Mouse (Mus musculus) forebrain, embryonic 14.5 days (tissue): Measurements from ENCODE around the gene Pde4d. TPM values are rescaled to one million over a fixed set of nuclear protein-coding genes. Genes with fewer than 3 reads are reported as not detected.

Source experiments
- ATAC-seq: fragments of 200-750 bp; cut with Nextera tagmentation; 2 replicates; pipeline ENCODE4 v1.8.0; 2017; ENCODE audit warnings: mild to moderate bottlenecking, moderate library complexity
- DNase-seq: peaks from one replicate; pipeline ENCODE4 v3.0.0-alpha.2; 2015; ENCODE audit warnings: low spot score
- H3K27ac ChIP-seq: fragments of 300-500 bp; sonication (generic); 2 replicates; pipeline ENCODE4 v1.5.1; 2014; ENCODE audit warnings: low read depth, mild to moderate bottlenecking, control low read depth, low read length, moderate library complexity
- H3K27me3 ChIP-seq: fragments of 300-500 bp; sonication (generic); replicated peaks from 2 replicates; pipeline ENCODE4 v1.6.1; 2014; ENCODE audit warnings: low read length, control low read depth, mixed read lengths; ENCODE audit not compliant: control insufficient read depth, insufficient read depth
- H3K36me3 ChIP-seq: fragments of 300-500 bp; sonication (generic); 2 replicates; pipeline ENCODE4 v1.6.1; 2014; ENCODE audit warnings: low read length, control low read depth; ENCODE audit not compliant: control insufficient read depth, insufficient read depth
- H3K4me1 ChIP-seq: fragments of 300-500 bp; sonication (generic); 2 replicates; pipeline ENCODE4 v1.6.1; 2014; ENCODE audit warnings: antibody characterized with exemption, low read length, control low read depth; ENCODE audit not compliant: control insufficient read depth, insufficient read depth
- H3K4me2 ChIP-seq: fragments of 300-500 bp; sonication (generic); 2 replicates; pipeline ENCODE4 v1.6.1; 2014; ENCODE audit warnings: mild to moderate bottlenecking, control low read depth, low read length
- H3K4me3 ChIP-seq: fragments of 300-500 bp; sonication (generic); 2 replicates; pipeline ENCODE4 v1.5.1; 2014; ENCODE audit warnings: low read depth, low read length, control low read depth
- H3K9ac ChIP-seq: fragments of 300-500 bp; sonication (generic); 2 replicates; pipeline ENCODE4 v1.6.1; 2014; ENCODE audit warnings: mild to moderate bottlenecking, low read length, control low read depth, moderate library complexity
- H3K9me3 ChIP-seq: fragments of 300-500 bp; sonication (generic); replicated peaks from 2 replicates; pipeline ENCODE4 v1.6.1; 2016; ENCODE audit warnings: low read length, control low read depth, mixed read lengths; ENCODE audit not compliant: control insufficient read depth
- WGBS: fragments of 180-500 bp; shearing (Covaris S2); extraction: QIAGEN DNeasy Blood & Tissue Kit; methylation state at CpG from one replicate; pipeline ENCODE4 v1.1.7; 2014; 5-methylcytosine and 5-hydroxymethylcytosine counted together
- polyA plus RNA-seq: library from polyadenylated mRNA; unstranded; fragments of >200 nt; fragmentation: Nextera tagmentation; extraction: Ambion mirVana; gene quantifications from 2 replicates; pipeline ENCODE4 v1.2.1, GENCODE M21; 2014

The Pde4d gene
- polyA plus RNA-seq, 1 experiment from 2014 or later: 13.7 TPM

DNA sequence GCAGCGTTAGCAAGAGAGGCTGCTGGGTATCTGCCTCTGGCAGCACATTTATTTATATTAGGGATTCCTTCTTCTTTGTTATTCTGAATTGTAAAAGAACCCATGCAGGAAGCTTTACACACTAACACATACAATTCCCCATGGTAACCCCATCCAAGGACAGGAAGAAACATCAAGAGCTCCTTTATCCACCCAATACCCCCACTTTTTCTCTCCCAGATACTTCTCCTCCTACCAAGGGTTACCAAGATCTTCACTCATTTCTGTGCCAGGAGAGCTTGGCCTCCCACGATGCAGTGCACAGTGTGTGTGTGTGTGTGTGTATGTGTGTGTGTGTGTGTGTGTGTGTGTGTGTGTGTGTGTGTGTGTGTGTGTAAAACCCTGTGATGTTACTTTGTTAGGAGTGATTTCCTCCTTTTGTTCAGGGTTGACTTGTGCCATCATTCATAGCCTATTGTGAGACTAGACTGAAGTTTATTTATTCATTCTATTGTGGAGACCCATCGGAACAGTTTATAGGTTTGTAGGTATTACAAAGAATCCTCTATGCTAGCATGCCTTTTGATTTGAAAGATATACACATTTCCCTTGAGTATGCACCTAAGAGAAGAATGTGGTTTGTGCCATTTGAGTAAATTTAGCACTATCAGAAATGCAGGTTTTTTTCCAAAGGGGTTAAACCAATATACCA, 846.7 kb downstream of the Pde4d start:
- no peak for ATAC-seq
- Histone ChIP-seq H3K4me1 (no peaks in the 10 kb centered on the region), H3K9ac (no peak overlapping the region), H3K27ac (no peak overlapping the region), H3K27me3 (no peaks in the 10 kb centered on the region), H3K9me3 (no peaks in the 10 kb centered on the region), H3K4me3 (no peak overlapping the region), H3K4me2 (no peak overlapping the region), H3K36me3 (no peaks in the 10 kb centered on the region)
- WGBS: 42% methylated on average over 3 of the region's 3 CpGs
- no peak for DNase-seq

DNA sequence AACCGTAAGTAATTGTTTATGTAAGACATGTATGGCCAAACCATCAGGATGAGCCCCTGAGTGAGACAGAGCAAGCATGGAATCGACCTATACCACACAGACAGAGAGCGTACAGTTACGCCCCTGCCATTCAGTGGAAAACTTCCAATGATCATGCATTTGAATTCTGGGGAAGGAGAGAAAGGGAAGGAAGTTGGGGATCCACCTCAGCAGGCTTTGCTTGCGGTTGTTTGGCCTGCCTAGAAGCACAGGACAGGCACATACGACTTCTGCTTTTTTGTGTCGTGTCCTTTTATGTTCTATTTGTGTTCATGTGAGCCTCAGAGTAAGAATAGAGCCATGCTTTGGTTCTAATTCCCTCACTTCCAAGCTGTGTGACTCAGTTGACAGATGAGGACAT, 849.1 kb downstream of the Pde4d start:
- WGBS: 85% methylated on average over 7 of the region's 7 CpGs
- H3K27ac ChIP-seq: no peak overlapping the region
- DNase-seq (no peak), ATAC-seq (no peak)
- no peaks in the 10 kb centered on the region for H3K27me3 ChIP-seq
- H3K9ac ChIP-seq: no peak overlapping the region
- no peak overlapping the region for H3K4me2 ChIP-seq
- H3K9me3 ChIP-seq: no peaks in the 10 kb centered on the region
- no peaks in the 10 kb centered on the region for H3K4me1 ChIP-seq
- no peaks in the 10 kb centered on the region for H3K36me3 ChIP-seq
- no peak overlapping the region for H3K4me3 ChIP-seq

DNA sequence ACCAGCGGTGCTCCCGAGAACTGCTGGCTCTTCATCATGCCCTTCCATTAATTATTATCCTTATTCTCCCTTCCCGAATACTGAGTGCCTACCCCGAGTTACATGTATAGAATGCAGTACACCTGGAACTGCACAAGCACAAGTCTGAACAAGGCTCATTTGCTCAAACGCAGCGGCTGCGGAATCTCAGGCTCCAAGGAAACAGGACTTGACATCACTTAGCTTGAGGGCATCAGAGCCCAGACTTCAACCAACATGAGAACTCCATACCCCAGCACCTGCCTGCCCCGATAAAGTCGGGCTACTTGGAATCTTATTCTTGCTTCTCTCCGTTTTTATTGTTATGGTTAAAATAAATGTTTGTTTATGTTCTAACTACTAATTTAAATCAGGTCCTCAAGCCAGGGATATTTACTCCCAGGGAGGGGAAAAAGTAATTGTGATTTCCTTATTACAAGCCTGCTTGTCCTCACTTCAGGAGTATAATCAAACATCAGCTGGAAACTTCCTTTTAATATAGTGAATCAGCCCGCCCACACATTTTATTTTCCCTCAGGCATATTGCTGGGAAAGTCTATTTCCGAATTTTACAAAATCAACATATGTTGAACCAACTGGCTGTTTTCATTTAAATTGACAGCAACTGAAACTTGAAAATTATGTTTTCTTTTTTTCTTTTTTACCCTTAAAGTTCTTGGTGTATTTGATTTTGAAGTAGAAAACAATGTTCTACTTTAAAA, 849.9 kb downstream of the Pde4d start:
- no peak overlapping the region for H3K4me2 ChIP-seq
- WGBS: 88% methylated on average over 12 of the region's 12 CpGs
- ATAC-seq (no peak), DNase-seq (peak; percentile 61)
- H3K36me3 ChIP-seq: no peaks in the 10 kb centered on the region
- no peaks in the 10 kb centered on the region for H3K4me1 ChIP-seq
- no peaks in the 10 kb centered on the region for H3K9me3 ChIP-seq
- H3K27ac ChIP-seq: no peak overlapping the region
- H3K9ac ChIP-seq: no peak overlapping the region
- no peak overlapping the region for H3K4me3 ChIP-seq
- no peaks in the 10 kb centered on the region for H3K27me3 ChIP-seq

DNA sequence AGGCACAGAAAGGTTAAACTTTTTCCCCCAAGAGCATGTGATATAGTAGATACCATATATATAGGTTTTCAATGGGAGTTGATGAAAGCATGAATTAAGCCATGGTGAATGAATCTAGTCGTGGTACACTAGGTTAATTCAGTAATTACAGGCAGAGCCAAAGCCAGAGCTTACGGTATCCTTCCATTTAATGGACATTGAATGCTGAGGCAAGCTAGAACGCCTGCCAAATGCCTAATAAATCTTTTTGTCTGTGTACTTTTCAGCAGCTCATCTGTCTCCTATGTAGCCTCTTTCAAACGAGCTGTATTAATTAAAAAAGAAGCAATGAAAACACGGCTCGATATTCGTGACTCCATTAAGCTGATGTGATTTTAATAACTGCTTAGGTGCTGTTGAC, 862.8 kb downstream of the Pde4d start:
- no peak overlapping the region for H3K4me2 ChIP-seq
- ATAC-seq (peak; percentile 81), DNase-seq (peak; percentile 81)
- no peak overlapping the region for H3K27ac ChIP-seq
- 17% methylated on average over 7 of the region's 7 CpGs for WGBS
- H3K9me3 ChIP-seq: no peaks in the 10 kb centered on the region
- no peak overlapping the region for H3K4me3 ChIP-seq
- 0 out of 2 replicates have a peak, but pooled peaks cover 3% of the 10 kb centered on the region for H3K4me1 ChIP-seq
- H3K27me3 ChIP-seq: no peaks in the 10 kb centered on the region
- no peaks in the 10 kb centered on the region for H3K36me3 ChIP-seq
- no peak overlapping the region for H3K9ac ChIP-seq

DNA sequence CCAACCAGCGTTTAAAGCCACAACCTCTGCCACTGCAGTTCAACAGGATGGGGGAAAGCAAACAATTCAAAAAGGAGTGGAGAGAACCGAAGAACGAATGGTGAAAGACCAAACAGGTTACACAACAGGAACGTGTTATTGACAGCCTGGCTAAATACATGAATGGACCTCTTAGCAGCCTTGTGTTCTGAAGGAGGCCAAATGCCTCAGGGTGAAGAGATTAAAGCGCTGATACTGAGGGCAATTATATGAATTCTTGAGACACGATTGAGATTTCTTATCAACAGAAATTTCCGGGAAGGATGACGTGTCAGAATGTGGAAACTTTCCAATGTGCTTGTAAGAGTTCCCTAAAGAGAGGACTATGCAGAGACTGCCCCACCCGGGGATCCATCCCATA, 865.9 kb downstream of the Pde4d start:
- WGBS: 63% methylated on average over 9 of the region's 9 CpGs
- no peak for ATAC-seq
- 0 out of 2 replicates have a peak, but pooled peaks cover 3% of the 10 kb centered on the region for H3K4me1 ChIP-seq

DNA sequence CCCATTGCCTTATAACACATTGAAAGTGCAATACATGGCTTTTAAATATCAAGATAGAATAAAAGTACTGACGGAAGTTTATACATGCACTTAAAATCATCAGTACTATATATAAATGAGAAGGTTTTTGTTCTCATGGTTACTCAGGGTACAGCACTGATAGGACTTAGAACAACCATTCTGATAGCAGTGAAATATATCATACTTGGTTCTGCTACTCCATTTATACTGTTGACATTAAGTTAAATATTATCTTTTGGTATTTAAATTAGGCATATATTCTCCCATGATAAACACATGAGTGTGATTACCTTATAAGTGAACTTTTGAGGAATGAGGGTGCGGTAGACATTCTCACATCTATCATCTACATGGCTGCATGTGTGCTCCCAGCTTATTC, 867.9 kb downstream of the Pde4d start:
- H3K27ac ChIP-seq: no peak overlapping the region
- DNase-seq (no peak), ATAC-seq (no peak)
- H3K27me3 ChIP-seq: no peaks in the 10 kb centered on the region
- H3K9ac ChIP-seq: no peak overlapping the region
- no peak overlapping the region for H3K4me2 ChIP-seq
- H3K36me3 ChIP-seq: no peaks in the 10 kb centered on the region
- H3K9me3 ChIP-seq: no peaks in the 10 kb centered on the region
- 0 out of 2 replicates have a peak, but pooled peaks cover under 1% of the 10 kb centered on the region for H3K4me1 ChIP-seq
- WGBS: 95% methylated on average over 2 of the region's 2 CpGs
- no peak overlapping the region for H3K4me3 ChIP-seq

More for the DNA sequence above, 865.9 kb downstream of the Pde4d start:
- H3K4me2 ChIP-seq: no peak overlapping the region
- H3K36me3 ChIP-seq: no peaks in the 10 kb centered on the region
- no peak overlapping the region for H3K27ac ChIP-seq
- no peaks in the 10 kb centered on the region for H3K27me3 ChIP-seq
- H3K9me3 ChIP-seq: no peaks in the 10 kb centered on the region
- H3K4me3 ChIP-seq: no peak overlapping the region
- no peak overlapping the region for H3K9ac ChIP-seq
- DNase-seq: no peak

DNA sequence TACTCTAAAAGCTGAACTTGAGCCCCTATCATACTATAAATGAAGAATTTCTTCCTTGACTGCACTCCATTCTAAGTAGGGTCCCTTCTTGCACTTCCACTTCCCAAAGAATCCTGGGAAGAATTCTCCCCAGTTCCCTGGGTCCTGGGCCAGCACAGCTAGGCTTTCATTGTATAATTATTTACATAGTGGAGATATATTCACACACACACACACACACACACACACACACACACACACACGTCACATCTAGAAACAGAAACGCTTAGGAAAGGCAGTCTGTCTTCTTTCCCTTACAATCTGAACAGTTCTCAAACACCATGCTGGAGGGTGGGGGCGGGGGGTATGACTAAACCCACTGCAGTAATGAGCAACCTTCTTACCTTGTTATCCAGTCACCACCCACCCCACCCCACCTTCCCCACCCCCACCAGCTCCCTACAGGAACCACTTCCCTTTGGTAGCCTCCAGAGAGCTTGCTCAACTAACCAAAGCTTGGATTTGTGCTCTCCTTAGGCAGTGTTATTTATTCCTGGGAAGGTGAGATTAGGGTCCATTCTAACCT, 868.8 kb downstream of the Pde4d start:
- Histone ChIP-seq H3K27ac (no peak overlapping the region), H3K9ac (no peak overlapping the region), H3K4me3 (no peak overlapping the region), H3K27me3 (no peaks in the 10 kb centered on the region), H3K9me3 (no peaks in the 10 kb centered on the region), H3K4me1 (no peaks in the 10 kb centered on the region), H3K36me3 (no peaks in the 10 kb centered on the region), H3K4me2 (no peak overlapping the region)
- 85% methylated on average over 3 of the region's 3 CpGs for WGBS
- ATAC-seq (no peak), DNase-seq (no peak)

DNA sequence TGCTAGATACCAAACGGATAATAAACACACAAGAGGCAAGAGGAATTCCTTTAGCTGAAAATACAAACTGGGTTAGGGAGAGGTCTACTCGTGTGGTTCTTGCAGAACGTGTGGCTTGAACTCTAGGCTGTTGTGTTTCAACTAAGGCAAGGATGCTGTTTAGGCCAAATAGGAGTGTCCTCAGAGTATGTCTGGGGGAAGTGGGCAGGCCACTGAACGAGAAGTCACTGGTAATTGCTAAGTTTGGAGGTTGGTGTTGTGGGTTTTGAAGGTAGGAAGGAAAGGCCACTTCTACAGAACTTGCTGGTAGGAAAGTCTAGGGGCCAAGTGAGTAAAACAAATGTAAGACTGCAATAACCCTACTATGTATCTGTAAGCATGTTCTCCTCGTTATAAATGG, 876.3 kb downstream of the Pde4d start:
- WGBS: 83% methylated on average over 5 of the region's 5 CpGs
- no peak for ATAC-seq

DNA sequence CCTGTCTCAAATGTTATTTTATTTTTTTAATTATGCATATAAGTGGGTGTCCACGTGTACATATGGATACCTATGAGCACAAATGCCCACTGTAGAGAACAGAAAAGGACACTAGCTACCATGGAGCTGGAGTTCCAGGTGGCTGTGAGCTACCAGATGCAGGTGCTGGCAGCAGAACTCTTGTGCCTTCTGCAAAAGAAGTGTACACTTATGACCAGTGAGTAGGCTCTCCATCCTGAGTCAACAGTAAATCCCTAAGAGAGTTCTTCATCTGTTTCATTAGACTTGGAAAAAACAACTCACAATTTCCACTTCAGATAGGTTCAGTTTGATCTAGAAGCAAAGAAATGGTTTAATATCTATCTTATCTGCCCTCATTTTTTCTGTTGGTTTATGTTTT, 881.8 kb downstream of the Pde4d start:
- no peak overlapping the region for H3K9ac ChIP-seq
- ATAC-seq: no peak
- 75% methylated on average over 1 of the region's 1 CpGs for WGBS
- DNase-seq: no peak
- no peaks in the 10 kb centered on the region for H3K9me3 ChIP-seq
- no peaks in the 10 kb centered on the region for H3K27me3 ChIP-seq
- no peak overlapping the region for H3K4me3 ChIP-seq
- no peak overlapping the region for H3K4me2 ChIP-seq
- H3K36me3 ChIP-seq: no peaks in the 10 kb centered on the region
- H3K4me1 ChIP-seq: no peaks in the 10 kb centered on the region
- H3K27ac ChIP-seq: no peak overlapping the region

More for the DNA sequence above, 876.3 kb downstream of the Pde4d start:
- H3K4me2 ChIP-seq: no peak overlapping the region
- H3K4me1 ChIP-seq: no peaks in the 10 kb centered on the region
- no peak overlapping the region for H3K4me3 ChIP-seq
- no peaks in the 10 kb centered on the region for H3K27me3 ChIP-seq
- no peak overlapping the region for H3K9ac ChIP-seq
- no peaks in the 10 kb centered on the region for H3K36me3 ChIP-seq
- no peak for DNase-seq
- H3K27ac ChIP-seq: no peak overlapping the region
- no peaks in the 10 kb centered on the region for H3K9me3 ChIP-seq
